Comparison of ENCODE assay signal across 11 mouse cellular contexts in genomic region chr9:100419103-100419502, GRCm38 (mm10).
"Had no signal": no experiment of that assay in that cellular context is flagged by ENCODE, and none has a peak within 500 bp of the region (broad histone marks: within the 10 kb centered on the region; RNA-seq: fewer than 3 reads in every experiment).

No protein-coding gene starts in this region.

- H3K4me3 ChIP-seq: left cerebral cortex, adult 2 months; liver, embryonic 13.5 days had no signal

- H3K9me3 ChIP-seq: liver, embryonic 13.5 days had no signal

- H3K9ac ChIP-seq: liver, embryonic 13.5 days had no signal

- H3K4me2 ChIP-seq: liver, embryonic 13.5 days; midbrain, embryonic 11.5 days had no signal

- DNase-seq: kidney, postnatal 36 days; layer of hippocampus, postnatal 36 days; liver, embryonic 13.5 days; lung, adult 2 months; midbrain, embryonic 14.5 days; thymus, adult 18-20 months; thymus, postnatal 36 days had no signal

- H3K27me3 ChIP-seq: liver, embryonic 13.5 days had no signal

- H3K4me1 ChIP-seq: liver, embryonic 13.5 days had no signal

- H3K27ac ChIP-seq: kidney, postnatal 0 days; left cerebral cortex, adult 2 months; liver, embryonic 13.5 days had no signal

- ATAC-seq: intestine, postnatal 0 days had no signal

- H3K36me3 ChIP-seq: liver, embryonic 13.5 days had no signal
